Mouse (Mus musculus): ENCODE data around the gene Ubqln3. TPM values are rescaled to one million over a fixed set of nuclear protein-coding genes. Genes with fewer than 3 reads are reported as not detected.

Ubqln3 gene
- polyA plus RNA-seq, 1 experiment from 2014 or later = not detected

GRCm38 (mm10) chr7:104137305-104137704 is 5.8 kb downstream of the Ubqln3 start, which contains the start of gene Olfr643:
TSS of gene Olfr643 (minus strand) at chr7:104137405.
- no peak for ATAC-seq (replicated peaks; ENCODE audit: extremely low read depth, insufficient read depth, low FRiP score)
- Histone ChIP-seq H3K27me3 (ENCODE audit: control insufficient read depth, insufficient read depth, low read length) (no peaks in the 10 kb centered on the region), H3K9ac (ENCODE audit: low read length) (no peak within 1 kb of the TSS), H3K36me3 (ENCODE audit: control insufficient read depth, insufficient read depth) (no peaks in the 10 kb centered on the region), H3K27ac (ENCODE audit: low read length) (no peak within 1 kb of the TSS), H3K4me2 (ENCODE audit: low read depth, low read length) (no peak within 1 kb of the TSS), H3K4me3 (ENCODE audit: low read length) (no peak within 1 kb of the TSS), H3K9me3 (replicated peaks; ENCODE audit: control insufficient read depth, low read length) (no peaks in the 10 kb centered on the region), H3K4me1 (ENCODE audit: control insufficient read depth, insufficient read depth, low read length) (no peaks in the 10 kb centered on the region)
- WGBS = 83% methylated on average over 5 of the region's 5 CpGs

GRCm38 (mm10) chr7:104129726-104130125 is 13.4 kb downstream of the Ubqln3 start, which contains the start of gene Ubqln5:
TSS of gene Ubqln5 (minus strand) at chr7:104129826.
- 75% methylated on average over 5 of the region's 5 CpGs for WGBS
- Histone ChIP-seq H3K4me1 (ENCODE audit: control insufficient read depth, insufficient read depth, low read length) (no peaks in the 10 kb centered on the region), H3K9ac (ENCODE audit: low read length) (no peak within 1 kb of the TSS), H3K4me3 (ENCODE audit: low read length) (no peak within 1 kb of the TSS), H3K4me2 (ENCODE audit: low read depth, low read length) (no peak within 1 kb of the TSS), H3K9me3 (replicated peaks; ENCODE audit: control insufficient read depth, low read length) (0 out of 2 replicates have a peak, but pooled peaks cover 3% of the 10 kb centered on the region), H3K27me3 (ENCODE audit: control insufficient read depth, insufficient read depth, low read length) (no peaks in the 10 kb centered on the region), H3K27ac (ENCODE audit: low read length) (no peak within 1 kb of the TSS), H3K36me3 (ENCODE audit: control insufficient read depth, insufficient read depth) (no peaks in the 10 kb centered on the region)
- ATAC-seq (replicated peaks; ENCODE audit: extremely low read depth, insufficient read depth, low FRiP score) = no peak

DNA sequence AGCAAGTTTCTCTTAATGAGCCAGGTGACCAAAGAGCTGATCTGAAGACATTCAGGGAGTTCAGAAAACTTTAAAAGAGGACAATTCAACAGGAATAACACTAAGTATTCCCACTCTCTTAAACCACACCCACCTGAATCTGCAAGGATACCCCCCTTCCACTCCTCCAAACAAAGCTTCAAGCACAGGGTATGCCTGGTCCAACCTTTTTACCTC is 38.4 kb downstream of the Ubqln3 start, which contains the start of gene Olfr646:
Gene Olfr646, plus strand, starts transcription at position 117 of the 216 bp plus-strand sequence.
- Histone ChIP-seq H3K27ac (ENCODE audit: low read length) (no peak within 1 kb of the TSS; the same call in 1 of the 2 replicates), H3K4me2 (ENCODE audit: low read depth, low read length) (no peak within 1 kb of the TSS), H3K9me3 (replicated peaks; ENCODE audit: control insufficient read depth, low read length) (no peaks in the 10 kb centered on the region), H3K27me3 (ENCODE audit: control insufficient read depth, insufficient read depth, low read length) (no peaks in the 10 kb centered on the region), H3K4me1 (ENCODE audit: control insufficient read depth, insufficient read depth, low read length) (no peaks in the 10 kb centered on the region), H3K9ac (ENCODE audit: low read length) (no peak within 1 kb of the TSS), H3K4me3 (ENCODE audit: low read length) (no peak within 1 kb of the TSS), H3K36me3 (ENCODE audit: control insufficient read depth, insufficient read depth) (no peaks in the 10 kb centered on the region)
- ATAC-seq (replicated peaks; ENCODE audit: extremely low read depth, insufficient read depth, low FRiP score) = no peak

DNA sequence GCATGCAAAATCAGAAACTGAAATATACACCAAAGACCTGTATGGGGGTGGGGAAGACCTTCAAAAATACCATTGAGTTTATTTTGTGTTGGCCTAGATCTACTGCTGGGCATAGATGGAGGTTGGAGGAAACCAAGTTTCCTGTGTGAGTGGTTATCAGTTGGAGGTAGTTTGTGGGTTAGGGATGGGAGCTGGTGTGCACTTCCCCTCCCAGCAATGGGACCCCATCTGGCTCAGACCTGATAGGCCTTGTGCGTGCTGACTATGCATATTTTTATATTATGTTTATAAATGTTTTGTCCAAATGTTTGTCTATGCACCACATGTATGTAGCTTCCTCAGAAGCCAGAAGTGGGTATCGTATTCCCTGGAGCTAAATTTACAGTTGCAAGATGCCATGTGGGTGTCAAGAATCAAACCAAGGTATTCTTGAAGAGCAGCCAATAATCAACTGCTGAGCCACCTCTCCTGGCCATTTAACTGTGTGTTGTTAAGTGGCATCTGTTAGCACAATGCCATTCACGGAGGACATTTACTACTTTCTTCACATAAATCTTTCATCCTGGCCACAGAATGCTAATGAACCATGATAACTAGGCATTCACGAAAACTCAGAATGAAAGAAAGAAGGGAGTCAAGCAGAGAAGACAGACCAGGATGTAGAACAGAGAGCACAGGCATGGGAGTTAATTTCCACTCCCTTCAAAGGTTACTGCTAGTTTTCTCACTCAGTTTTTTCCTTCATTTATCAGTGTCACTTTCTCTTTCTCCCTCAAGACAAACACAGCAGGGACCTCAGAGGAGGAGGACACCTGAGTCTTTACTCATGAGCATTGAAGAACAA is 38.9 kb downstream of the Ubqln3 start:
- H3K4me2 ChIP-seq (ENCODE audit: low read depth, low read length) = no peak overlapping the region
- H3K4me3 ChIP-seq (ENCODE audit: low read length) = no peak overlapping the region
- no peaks in the 10 kb centered on the region for H3K4me1 ChIP-seq (ENCODE audit: control insufficient read depth, insufficient read depth, low read length)
- no peak overlapping the region; the same call in 1 of the 2 replicates for H3K27ac ChIP-seq (ENCODE audit: low read length)
- H3K9me3 ChIP-seq (replicated peaks; ENCODE audit: control insufficient read depth, low read length) = no peaks in the 10 kb centered on the region
- no peaks in the 10 kb centered on the region for H3K27me3 ChIP-seq (ENCODE audit: control insufficient read depth, insufficient read depth, low read length)
- no peaks in the 10 kb centered on the region for H3K36me3 ChIP-seq (ENCODE audit: control insufficient read depth, insufficient read depth)
- ATAC-seq (replicated peaks; ENCODE audit: extremely low read depth, insufficient read depth, low FRiP score) = no peak; the same call in 1 of the 2 replicates
- no peak overlapping the region for H3K9ac ChIP-seq (ENCODE audit: low read length)
- 64% methylated on average over 4 of the region's 4 CpGs for WGBS

Other genes with a start within 250 kb of the Ubqln3 start
- not detected in 2 replicates for gene Olfr64, start 248.8 kb downstream of the Ubqln3 start, polyA plus RNA-seq (2015; fragmentation: Nextera tagmentation; extraction: Ambion mirVana)
- gene Olfr65, start 239.8 kb downstream of the Ubqln3 start, polyA plus RNA-seq (2015; fragmentation: Nextera tagmentation; extraction: Ambion mirVana) = not detected in 2 replicates
- gene Olfr631, start 214.5 kb downstream of the Ubqln3 start, polyA plus RNA-seq (2015; fragmentation: Nextera tagmentation; extraction: Ambion mirVana) = not detected in 2 replicates
- not detected in 2 replicates for gene Olfr632, start 208.9 kb downstream of the Ubqln3 start, polyA plus RNA-seq (2015; fragmentation: Nextera tagmentation; extraction: Ambion mirVana)
- gene Olfr633, start 198.8 kb downstream of the Ubqln3 start, polyA plus RNA-seq (2015; fragmentation: Nextera tagmentation; extraction: Ambion mirVana) = not detected in 2 replicates
- gene Olfr635, start 172.1 kb downstream of the Ubqln3 start, polyA plus RNA-seq (2015; fragmentation: Nextera tagmentation; extraction: Ambion mirVana) = not detected in 2 replicates
- gene Olfr638, start 144.5 kb downstream of the Ubqln3 start, polyA plus RNA-seq (2015; fragmentation: Nextera tagmentation; extraction: Ambion mirVana) = not detected in 2 replicates
- 0.03 TPM in 1 of 2 replicates, not detected in the other for gene Olfr639, start 126.0 kb downstream of the Ubqln3 start, polyA plus RNA-seq (2015; fragmentation: Nextera tagmentation; extraction: Ambion mirVana)
- gene Olfr640, start 117.7 kb downstream of the Ubqln3 start, polyA plus RNA-seq (2015; fragmentation: Nextera tagmentation; extraction: Ambion mirVana) = not detected in 2 replicates
- not detected in 2 replicates for gene Olfr641, start 107.8 kb downstream of the Ubqln3 start, polyA plus RNA-seq (2015; fragmentation: Nextera tagmentation; extraction: Ambion mirVana)
- gene Olfr642, start 90.6 kb downstream of the Ubqln3 start, polyA plus RNA-seq (2015; fragmentation: Nextera tagmentation; extraction: Ambion mirVana) = not detected in 2 replicates
- not detected in 2 replicates for gene 4930516K23Rik, start 81.8 kb downstream of the Ubqln3 start, polyA plus RNA-seq (2015; fragmentation: Nextera tagmentation; extraction: Ambion mirVana)
- not detected in 2 replicates for gene Olfr644, start 71.4 kb downstream of the Ubqln3 start, polyA plus RNA-seq (2015; fragmentation: Nextera tagmentation; extraction: Ambion mirVana)
- gene Olfr645, start 57.8 kb downstream of the Ubqln3 start, polyA plus RNA-seq (2015; fragmentation: Nextera tagmentation; extraction: Ambion mirVana) = not detected in 2 replicates
- gene Olfr646, start 38.4 kb downstream of the Ubqln3 start, polyA plus RNA-seq (2015; fragmentation: Nextera tagmentation; extraction: Ambion mirVana) = not detected in 2 replicates
- gene Ubqln5, start 13.5 kb downstream of the Ubqln3 start, polyA plus RNA-seq (2015; fragmentation: Nextera tagmentation; extraction: Ambion mirVana) = not detected in 2 replicates
- not detected in 2 replicates for gene Olfr643, start 5.9 kb downstream of the Ubqln3 start, polyA plus RNA-seq (2015; fragmentation: Nextera tagmentation; extraction: Ambion mirVana)
- gene Ubqlnl, start 7.3 kb upstream of the Ubqln3 start, polyA plus RNA-seq (2015; fragmentation: Nextera tagmentation; extraction: Ambion mirVana) = not detected in 2 replicates
- gene Olfm5, start 21.6 kb upstream of the Ubqln3 start, polyA plus RNA-seq (2015; fragmentation: Nextera tagmentation; extraction: Ambion mirVana) = 0.08 TPM in 1 of 2 replicates, not detected in the other
- gene Olfr648, start 40.1 kb upstream of the Ubqln3 start, polyA plus RNA-seq (2015; fragmentation: Nextera tagmentation; extraction: Ambion mirVana) = 0.17 and 0.24 TPM in 2 replicates
- not detected in 2 replicates for gene Olfr649, start 52.7 kb upstream of the Ubqln3 start, polyA plus RNA-seq (2015; fragmentation: Nextera tagmentation; extraction: Ambion mirVana)
- 0.97 and 1.4 TPM in 2 replicates for gene Trim6, start 75.5 kb upstream of the Ubqln3 start, polyA plus RNA-seq (2015; fragmentation: Nextera tagmentation; extraction: Ambion mirVana)
- 3.0 and 4.3 TPM in 2 replicates for gene Trim34a, start 101.2 kb upstream of the Ubqln3 start, polyA plus RNA-seq (2015; fragmentation: Nextera tagmentation; extraction: Ambion mirVana)
- gene Trim5, start 144.8 kb upstream of the Ubqln3 start, polyA plus RNA-seq (2015; fragmentation: Nextera tagmentation; extraction: Ambion mirVana) = 0.68 and 0.74 TPM in 2 replicates
- gene Trim12a, start 172.2 kb upstream of the Ubqln3 start, polyA plus RNA-seq (2015; fragmentation: Nextera tagmentation; extraction: Ambion mirVana) = 7.5 and 10.1 TPM in 2 replicates
- 0.13 and 0.20 TPM in 2 replicates for gene Trim34b, start 186.2 kb upstream of the Ubqln3 start, polyA plus RNA-seq (2015; fragmentation: Nextera tagmentation; extraction: Ambion mirVana)
- gene Trim12c, start 210.1 kb upstream of the Ubqln3 start, polyA plus RNA-seq (2015; fragmentation: Nextera tagmentation; extraction: Ambion mirVana) = 2.2 and 2.9 TPM in 2 replicates
- gene Trim30b, start 226.6 kb upstream of the Ubqln3 start, polyA plus RNA-seq (2015; fragmentation: Nextera tagmentation; extraction: Ambion mirVana) = 0.05 and 0.07 TPM in 2 replicates